Mouse (Mus musculus): ENCODE results near the gene Olfr959.

Olfr959 gene

DNA sequence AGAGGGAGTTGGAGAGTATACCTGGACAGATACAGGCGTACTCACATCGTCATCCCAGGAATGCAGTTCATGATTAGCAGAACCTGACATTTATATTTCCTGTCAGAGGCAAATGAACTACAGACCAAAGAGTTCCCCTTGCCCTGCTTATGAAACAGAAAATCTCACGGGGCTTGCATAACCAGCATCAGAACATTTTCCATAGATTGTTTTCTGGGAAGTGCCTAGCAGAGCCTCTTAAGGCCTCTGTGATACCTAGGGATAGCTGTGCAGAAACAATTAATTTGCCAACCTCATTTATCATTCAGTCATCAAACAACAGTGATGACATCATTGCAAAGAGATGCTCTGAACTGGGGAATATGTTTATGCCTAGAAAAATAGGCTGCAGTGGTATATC lies at the start of gene Olfr959:
Gene Olfr959 (minus strand): TSS at position 101 of the 400 bp plus-strand sequence.
- DNase-seq: no peak

DNA sequence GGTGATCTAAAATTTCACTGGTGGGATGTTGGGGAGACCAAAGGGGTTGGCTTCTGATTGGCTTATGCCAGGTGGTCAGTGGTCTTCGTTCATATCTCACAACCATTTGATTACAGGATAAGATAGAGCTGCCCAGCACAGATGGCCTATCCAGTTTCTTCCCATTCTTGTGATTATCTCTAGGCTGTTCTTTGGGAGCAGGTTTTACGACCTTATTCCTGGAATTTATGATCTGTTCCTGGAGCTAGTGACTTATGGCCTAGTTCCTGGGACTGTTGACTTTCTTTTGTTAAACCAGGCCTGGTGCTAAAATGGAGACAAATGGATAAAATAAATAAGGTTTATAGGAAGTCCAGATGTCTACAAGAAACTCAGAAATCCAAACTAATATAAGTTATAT lies 49.3 kb upstream of the Olfr959 start:
- peak; percentile 44 for DNase-seq

DNA sequence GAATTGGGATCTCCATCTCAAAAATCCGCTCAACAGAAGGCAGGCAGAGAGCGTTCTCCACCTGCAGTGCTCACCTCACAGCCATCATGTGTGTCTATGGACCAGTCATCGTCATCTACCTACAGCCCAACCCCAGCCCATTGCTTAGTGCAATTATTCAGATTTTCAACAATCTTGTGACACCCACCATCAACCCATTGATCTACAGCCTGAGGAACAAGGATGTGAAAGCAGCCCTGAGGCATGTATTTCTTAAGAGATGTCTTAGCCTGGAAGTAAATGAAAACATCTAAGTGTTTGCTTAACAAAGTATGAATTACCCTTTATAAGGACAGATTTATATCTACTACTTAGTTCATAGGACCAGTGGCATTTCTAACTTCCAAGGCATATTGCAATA lies 48.4 kb upstream of the Olfr959 start:
- DNase-seq: no peak

DNA sequence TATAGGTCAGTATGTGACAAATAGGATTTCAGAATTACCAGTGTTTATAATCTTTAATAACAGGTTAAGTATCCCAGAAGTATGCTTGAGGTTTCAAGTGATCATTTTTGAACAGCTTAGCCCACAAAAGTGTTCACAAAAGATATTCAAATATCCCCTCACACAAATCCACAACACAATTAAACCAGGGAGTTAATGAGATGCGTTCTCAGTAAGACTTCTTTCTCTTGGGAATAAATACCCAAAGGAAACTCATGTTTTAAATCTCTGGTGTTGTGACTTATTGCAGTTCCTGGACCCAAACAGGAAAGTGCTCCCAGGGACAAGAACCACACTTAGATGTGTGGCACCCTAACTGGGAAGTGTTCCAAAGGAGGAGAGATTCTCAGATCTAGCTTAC lies 45.7 kb upstream of the Olfr959 start, which contains the start of gene Olfr960:
Gene Olfr960 (plus strand): TSS at position 301 of the 400 bp plus-strand sequence.
- no peak for DNase-seq

DNA sequence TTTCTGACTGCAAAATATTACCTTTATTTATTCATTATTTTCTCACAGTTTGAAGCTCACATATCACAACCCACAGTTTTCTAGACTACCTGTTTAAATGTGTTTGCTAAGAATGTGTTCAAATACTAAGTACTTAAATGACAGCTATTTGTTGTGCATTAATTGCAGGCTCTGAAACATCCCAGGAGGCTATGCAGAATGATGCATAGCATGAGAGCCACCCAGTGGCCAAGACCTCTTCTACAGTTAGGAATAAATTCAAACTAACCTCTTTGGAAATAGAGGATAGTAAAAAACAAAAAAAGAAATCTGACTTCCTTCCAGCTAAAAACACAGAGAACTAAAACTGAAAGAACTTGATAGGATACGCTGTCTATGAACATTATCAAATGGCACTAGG lies 36.6 kb upstream of the Olfr959 start:
- no peak for DNase-seq

DNA sequence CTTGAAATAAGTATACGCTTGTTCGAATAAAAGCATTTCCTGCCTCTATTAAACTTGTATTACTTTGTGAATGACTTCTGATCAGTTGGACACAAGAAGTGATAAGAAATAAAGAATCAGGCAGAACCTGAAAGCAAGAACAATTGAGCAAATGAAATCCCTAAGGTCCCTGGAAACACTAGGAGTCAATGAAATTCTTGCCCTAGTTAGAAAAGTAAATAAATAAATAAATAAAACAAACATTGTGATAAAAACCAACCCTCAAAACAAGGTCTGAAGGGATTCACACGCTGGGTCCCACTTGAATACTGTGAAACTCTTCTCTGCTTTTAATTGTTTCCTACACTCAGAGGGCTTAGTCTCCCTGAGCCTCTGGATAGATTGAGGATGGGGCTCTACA lies 35.0 kb upstream of the Olfr959 start, which contains the start of gene Olfr148:
Gene Olfr148 (plus strand): TSS at position 301 of the 400 bp plus-strand sequence.
- no peak for DNase-seq

DNA sequence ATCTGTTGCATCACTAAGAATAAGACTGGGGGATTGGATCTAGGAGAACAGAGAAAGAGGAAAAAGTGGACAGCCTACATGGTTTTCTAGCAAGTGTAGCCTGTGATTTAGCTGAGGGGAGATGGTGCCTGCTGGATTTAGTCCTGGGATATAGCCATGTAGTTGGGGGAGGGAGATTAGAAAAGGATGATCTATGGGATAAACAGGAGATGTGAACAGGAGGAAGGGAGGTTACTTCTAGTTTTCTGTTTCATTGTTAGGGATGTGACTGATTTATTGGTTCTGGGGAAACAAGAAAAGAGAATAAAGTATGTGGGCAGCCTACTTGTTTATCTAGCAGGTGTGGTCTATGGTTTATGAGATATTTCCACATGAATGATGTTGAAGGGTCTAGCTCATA lies 33.1 kb upstream of the Olfr959 start:
- DNase-seq: no peak

DNA sequence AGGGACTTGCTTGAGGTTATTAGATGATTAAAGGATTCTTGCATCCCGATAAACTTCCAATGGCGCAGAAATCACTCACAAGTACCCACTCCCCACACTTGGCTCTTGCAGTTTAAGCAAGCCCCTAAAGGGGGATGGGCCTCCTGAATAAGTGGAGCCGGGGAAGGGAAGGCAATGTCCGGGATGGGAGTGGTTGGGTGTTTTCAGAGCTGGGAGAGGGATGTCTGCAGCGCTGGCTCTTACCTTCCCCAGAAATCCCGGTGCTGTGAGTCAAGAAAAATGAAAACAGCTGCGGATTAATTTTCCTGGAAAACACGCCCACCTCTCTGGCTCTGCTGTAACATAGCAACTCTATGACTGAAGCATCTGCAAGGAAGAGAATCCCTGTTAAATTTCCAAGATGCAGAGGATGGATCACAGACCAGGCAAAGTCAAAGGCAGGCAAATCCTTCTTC lies 28.7 kb upstream of the Olfr959 start, which contains the start of gene AW551984:
Gene AW551984 (minus strand): TSS at position 405 of the 455 bp plus-strand sequence.
- DNase-seq: no peak

DNA sequence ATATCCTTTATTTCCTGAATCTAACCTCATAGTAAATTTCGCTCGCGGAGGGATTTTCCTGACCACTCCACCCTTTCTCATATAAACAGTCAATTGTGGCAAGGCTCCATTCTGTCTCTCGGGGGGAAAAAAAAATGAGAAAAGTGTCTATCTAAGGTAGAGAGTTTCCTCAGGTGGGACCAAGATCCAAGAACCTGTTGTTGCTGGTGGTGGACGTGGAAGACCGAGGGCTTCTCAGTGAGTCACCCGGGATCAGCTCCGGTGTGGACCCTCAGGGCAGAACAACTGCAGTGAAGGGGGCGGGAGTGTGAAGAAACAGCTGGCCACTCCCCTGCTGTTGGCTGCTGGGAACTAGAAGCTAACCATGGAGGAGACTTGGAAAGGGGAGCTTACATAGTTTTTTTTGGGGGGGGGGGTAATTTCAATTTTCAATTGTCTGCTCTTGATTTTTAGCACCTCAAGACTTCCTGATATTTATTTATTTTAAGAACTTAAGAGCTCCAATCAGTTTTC lies 28.0 kb upstream of the Olfr959 start:
- DNase-seq: no peak

DNA sequence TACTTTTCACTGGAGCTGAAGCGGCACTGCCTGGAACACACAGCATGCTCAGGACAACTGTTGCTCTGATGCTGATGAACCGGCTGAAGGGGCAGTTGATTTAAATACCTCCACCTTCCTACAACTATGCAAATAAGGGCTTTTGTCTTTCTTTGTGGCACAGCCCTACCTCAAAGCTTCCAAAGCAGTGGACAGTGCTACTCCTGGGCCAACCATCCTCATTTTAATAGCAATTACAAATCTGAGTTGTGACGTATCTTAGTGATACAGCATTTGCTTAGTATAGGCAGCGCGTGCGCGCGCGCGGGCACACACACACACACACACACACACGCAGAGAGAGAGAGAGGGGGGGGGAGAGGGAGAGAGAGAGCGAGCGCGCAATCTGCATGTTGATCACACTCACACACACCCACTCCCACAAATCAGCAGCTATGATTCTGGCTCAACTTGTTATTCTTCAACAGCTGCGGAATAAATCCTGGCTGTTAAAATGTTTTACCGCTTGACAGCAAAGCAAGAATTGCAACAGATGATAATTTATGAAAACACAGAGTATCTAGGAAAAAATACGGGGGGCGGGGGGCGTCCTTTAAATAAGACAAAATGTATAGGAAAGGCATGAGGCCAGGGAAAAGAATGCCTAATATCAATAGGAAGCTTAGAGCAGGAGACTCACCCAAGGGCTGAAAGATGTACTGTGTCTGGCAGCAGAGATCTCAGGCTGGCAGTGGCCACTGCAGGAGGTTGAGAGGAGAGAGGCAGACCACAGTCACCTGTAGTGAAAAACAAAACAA lies 27.4 kb upstream of the Olfr959 start:
- no peak for DNase-seq

DNA sequence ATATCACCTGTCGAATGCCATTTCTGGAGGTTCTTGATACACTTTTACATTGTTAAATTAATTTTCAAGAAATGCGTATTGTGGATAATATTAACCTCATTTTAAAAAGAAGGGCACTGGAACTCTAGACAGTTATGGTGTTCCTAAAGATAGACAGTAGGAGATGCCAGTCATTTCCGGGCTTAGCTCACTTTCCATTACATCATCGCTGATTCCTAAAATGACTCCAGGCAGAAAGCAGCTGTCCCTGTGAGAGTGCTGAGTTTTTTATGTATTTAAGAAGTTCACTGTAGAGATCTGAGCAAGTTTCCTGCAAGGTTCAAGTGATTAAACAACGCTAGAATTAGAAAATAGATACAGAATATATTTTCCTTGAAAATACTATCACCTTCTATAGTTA lies 1.7 kb upstream of the Olfr959 start:
- no peak for DNase-seq

DNA sequence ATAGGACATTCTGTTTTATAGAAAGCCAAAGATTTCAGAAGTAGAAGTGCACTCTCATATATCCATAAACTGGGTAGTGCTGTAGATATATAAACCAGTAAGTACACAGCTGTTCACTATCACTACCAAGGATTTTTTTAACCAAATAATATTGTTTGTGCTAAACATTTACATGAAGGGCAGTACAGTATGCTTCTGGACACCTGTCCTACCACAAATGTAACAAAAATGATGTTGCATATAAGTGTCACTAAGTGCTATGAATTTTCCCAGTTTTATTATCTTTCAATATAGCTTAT lies 17.1 kb downstream of the Olfr959 start:
- no peak for DNase-seq

DNA sequence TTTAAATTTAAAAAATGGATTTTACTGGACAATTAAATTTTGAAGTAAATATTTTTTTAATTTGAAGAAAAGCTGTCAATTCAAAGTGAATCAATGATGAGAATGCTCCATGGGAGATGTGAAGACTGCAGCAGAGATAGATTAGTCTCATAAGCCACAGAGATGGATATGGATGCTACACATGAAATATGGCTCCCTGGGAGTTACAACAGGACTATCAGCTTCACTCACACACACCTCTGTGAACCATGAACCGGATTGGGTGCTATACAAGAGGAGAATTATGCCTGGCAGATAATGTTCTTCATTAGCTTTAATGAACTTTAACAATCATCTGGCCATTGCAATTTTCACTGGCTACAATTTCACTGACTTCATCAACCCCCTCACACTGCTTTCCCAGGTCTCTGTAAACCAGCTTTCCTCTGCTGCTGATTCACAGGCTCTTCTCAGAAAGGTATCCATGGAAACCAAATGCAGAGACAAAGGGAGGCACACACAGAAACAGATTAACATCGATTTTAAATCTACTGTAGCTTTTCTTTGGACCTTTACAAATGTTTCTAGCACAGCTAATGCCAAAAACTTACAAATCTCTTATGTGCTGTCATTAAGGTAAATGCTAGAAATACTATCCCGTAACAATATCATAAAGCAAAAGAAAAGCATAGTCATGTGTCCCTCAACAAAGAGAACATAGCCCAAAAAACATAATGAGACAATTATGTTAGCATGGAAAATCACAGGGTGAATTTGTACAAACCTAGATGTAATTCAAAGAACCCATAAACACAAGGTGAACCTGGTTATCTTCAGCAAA lies 17.6 kb downstream of the Olfr959 start:
- no peak for DNase-seq

DNA sequence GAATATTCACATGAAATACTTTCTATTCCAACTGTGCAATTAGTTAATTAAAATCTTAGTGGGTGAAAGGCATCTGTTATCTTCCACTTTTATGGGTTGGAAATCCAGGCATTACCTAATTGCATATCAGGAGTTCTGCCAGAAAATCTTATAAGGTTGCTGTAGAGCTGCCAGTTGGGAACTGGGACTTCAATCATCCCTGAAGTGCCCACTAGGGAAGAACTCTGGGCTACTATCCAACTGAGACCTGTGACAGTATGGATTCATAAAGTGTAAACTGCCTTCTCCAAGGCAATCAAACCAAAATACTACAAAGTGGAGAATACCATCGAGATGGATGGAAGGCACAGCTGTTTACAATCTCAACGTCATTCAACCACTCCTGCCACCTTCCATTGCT lies 21.4 kb downstream of the Olfr959 start, which contains the start of gene Olfr958:
Gene Olfr958 (minus strand): TSS at position 109 of the 400 bp plus-strand sequence.
- DNase-seq: no peak

DNA sequence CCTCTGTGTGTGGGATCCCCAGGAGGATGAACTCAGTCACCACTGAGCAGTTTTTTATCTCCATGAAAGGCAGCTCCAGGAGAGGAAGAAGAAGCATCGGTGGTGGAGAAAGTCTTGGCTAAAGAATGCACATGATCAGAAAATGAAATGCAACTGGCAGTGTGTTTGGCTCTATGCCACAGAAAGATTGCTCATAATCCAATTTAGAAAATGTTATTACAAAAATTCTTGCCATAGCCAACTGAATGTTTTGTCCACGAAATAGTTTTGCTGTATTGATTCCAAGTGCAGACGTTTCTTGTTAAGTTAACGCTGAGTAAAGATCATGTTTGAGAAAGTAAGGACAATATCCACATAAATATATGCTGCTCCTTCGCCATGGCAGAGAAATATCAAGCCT lies 24.6 kb downstream of the Olfr959 start:
- DNase-seq: no peak

DNA sequence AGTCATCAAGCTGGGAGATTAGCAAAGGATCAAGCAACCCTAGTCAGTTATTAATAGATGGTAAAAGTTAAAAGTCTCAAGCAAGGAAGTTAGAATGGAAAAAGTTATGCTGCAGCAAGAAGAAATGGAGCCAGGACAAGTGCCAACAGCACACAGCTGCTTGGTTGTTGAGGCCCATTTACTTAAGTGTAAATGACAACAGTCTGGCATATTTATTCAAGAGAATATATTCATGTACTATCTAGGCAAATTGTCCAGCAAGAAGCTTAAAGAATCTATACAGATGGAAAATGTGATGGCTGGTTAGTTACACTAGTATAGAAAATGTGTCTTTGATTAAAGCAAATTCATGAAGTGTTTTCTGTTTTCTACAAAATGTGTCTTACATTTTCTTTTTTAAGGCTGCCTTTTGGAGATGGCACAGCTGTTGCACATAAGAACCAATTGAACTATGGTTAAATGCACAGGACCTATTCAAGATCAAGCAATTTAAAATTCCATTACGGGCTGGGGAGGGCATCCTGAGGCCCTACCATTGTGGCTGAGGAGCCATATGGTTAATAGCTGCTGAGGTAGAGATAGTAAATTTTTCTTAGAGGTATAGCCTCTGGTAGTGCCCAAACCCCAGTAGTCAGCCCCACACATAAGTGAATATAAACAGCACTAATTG lies 51.6 kb downstream of the Olfr959 start:
- DNase-seq: no peak
